Mouse (Mus musculus): Measurements from ENCODE around the gene Gckr.
A peak's percentile ranks its signal among the peaks of the same experiment; 100 is the strongest.

The Gckr gene

DNA sequence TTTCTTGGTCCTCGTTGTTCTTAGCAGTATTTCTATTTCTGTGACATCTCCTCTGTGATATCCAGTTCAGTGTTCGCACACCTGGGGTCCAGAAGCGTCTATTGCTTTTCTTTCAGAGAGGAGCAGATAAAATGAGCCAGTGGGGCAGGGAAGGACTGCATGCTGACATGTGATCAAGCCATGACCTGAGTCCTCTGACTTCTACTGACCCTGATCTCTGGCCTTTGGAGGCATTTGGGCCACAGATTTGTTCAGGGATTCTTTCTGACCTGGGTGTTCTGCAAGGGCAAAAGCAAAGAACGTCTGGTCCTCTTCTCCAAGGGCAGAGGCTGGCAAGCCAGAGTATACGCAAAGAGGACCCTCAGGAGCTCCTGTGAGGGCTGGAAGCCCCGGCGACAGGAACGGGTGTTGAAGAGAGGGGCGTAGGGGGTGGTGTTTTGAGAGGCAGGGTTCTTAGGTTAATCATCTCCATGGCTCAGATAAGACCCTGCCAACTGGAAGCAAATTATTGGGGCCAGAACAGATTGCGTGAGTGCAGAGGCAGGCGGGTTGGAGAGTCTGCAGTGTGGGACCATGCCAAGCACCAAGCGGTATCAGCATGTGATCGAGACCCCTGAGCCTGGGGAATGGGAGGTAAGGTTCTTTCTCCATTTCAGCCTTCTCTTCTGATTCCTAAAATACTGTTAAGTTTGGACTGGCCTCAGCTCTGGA is at the start of gene Gckr:
Gene Gckr (plus strand): TSS at position 397 of the 711 bp plus-strand sequence.
- DNase-seq (ENCODE audit: low spot score in 2 of 2) = no peak

DNA sequence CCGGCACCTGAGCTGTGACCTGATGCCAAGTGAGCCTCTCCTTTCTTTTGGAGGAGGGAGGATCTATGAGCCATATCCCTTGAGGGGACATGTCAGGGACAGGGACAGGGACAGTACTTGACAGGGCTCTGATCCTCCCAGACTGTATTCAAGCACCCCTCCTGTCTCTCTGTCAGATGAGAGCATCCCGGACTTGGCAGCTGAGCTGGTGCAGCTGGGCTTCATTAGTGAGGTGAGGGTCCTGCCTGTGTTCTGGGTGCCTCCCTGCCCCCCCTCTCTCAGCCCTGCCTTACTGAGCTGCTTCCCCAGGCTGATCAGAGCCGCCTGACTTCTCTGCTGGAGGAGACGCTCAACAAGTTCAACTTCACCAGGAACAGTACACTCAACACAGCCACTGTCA is 46.5 kb upstream of the Gckr start:
- DNase-seq (ENCODE audit: low spot score in 2 of 2) = no peak

DNA sequence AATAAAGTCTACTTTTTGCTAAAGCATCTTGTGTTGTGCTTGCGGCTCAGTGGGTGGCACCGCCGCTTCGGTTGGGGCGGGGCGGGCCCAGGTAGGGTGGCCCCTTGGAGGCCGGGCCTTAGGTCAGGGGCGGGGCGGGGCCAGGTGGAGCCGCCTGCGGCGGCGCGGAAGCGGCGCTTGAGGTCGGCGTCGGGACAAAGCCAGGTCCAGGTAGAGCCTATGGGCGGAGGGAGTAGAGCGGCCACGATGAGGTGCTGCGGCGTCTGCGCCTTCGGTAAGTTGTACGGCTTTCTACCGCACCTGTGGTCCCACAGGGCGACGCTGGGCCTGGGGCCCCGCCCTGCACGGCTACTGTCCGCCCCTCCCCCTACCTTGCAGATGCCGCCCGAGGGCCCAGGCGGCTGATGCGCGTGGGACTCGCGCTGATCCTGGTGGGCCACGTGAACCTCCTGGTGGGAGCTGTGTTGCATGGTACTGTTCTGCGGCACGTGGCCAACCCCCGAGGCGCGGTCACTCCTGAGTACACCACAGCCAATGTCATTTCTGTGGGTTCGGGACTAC is 45.6 kb upstream of the Gckr start, which contains the start of gene Krtcap3:
Gene Krtcap3 (plus strand): TSS at position 151 of the 561 bp plus-strand sequence.
- peak; percentile 68 to 72 for DNase-seq (ENCODE audit: low spot score in 2 of 2)

DNA sequence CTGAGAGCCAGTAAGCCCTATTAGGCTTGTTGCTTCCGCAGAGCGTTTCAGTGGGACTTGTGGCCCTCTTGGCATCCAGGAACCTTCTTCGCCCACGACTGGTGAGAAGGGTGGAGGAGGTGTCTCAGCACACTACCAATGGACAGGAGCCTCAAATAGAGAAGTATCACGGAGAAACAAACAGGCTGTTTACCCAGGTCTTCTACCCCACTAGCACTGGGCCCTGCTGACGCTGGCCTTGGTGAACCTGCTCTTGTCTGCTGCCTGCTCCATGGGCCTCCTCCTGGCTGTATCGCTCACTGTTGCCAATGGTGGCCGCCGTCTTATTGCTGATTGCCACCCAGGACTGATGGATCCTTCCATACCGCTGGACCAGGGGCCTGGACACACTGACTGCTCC is 45.1 kb upstream of the Gckr start:
- DNase-seq (ENCODE audit: low spot score in 2 of 2) = no peak

DNA sequence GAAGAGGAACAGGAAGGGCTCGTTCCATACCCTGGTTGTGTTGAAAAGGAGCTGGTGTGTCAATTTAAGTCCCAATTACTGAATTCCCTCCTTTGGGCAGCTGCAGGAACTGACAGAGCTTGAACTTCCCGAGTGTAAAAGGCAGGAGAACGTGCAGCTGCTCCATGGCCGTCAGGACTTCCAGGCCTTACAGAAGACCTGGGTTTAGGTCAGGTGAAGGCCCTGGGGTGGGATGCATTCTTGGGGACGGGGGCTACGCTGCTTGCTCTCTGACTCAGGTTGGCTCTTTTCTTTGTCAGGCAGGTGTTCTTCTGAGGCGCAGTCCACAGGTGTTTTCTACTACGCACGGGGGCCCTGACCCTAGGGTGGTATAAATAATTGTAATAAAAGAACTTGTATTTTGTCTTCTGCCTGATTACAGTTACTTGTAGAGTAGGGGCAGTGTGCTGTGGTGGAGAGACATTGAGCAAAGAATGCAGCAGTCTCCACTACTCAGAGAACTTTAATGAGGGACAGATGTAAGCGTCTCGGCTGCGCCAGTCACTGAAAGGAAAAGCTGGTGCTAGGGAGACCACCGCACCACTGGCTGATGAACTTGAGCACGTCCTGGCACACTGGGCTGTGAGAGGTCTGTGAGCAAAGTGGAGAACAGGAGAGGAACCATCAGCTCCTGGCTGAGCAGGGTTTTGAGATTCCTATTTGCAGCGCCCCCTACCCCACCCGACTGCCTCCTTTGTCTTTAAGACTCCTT is 44.3 kb upstream of the Gckr start:
- no peak for DNase-seq (ENCODE audit: low spot score in 2 of 2)

DNA sequence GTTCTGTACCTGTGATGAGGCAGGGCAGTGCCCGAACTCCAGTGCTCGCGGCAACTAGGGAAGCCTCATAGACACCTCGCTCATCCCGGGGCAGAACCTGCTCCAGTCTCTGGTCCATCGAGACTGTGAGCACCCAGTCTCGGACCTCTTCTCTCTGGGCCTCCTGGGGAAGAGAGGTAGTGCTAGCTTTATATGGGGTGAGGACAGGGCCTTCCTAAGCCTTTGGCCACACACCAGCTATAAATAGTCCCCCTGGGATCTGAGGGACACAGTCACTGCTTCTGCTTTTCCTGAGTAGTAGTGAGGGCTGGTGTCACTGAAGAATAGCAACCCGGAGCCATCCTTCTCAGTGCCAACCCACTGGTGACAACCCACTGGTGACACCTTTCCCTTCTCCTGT is 43.4 kb upstream of the Gckr start:
- DNase-seq (ENCODE audit: low spot score in 2 of 2) = no peak

DNA sequence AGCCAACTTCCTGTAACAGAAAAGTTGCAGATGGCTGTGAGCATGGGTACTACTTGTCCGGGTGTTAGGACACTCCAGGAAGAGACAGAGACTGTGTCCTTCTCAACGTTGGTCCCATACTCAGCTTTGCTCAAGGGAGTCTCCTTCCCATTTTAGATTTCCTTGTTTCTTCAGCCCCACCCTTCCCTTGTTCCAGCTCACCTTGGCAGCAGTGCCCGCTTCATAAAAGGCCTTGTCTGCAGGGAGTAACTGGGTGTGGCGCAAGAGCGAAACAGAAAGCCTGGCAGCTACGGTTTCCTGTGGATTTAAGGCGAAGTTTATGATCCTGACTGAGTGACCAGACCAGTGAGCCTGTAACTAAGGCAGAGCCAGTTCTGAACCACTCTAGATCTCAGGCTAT is 42.8 kb upstream of the Gckr start:
- peak; percentile 48 to 76 for DNase-seq (ENCODE audit: low spot score in 2 of 2)

DNA sequence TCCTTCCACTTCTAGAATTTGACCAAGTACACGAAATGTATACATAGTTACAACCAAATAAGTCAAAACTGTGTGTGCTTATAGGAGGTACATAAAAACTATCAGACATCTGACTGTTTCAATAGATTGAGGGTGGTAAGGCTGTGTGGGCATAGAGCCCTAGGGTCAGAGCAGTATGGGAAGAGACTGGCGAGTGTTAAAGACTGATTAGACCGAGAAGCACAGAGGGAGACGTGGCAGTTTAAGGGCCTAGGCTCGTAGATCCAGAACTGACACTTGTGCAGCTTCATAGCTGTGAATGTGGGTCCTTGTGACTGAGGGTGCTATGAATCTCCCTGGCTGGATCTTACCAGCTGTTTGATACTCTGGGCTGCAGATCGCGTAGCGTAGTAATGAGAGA is 42.3 kb upstream of the Gckr start:
- DNase-seq (ENCODE audit: low spot score in 2 of 2) = no peak

DNA sequence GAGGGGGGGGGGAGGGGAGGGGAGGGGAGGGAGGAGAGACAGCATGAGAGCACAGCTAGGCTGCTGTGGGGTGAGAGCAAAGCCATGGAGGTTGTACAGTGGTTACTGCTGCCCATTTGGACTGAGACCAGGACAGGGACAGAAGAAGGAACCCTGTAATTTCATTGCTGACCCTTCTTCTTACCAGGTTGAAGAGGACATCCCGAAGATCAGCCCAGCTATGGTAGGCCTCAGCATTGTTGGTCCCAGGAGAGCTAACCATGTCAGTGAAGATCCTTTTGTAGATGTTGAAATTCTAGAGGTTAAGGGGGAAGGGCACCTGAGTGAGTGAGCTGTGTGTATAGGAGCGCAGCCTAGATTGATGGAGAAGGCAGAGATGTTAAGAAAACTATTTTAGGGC is 41.9 kb upstream of the Gckr start:
- DNase-seq (ENCODE audit: low spot score in 2 of 2) = no peak

DNA sequence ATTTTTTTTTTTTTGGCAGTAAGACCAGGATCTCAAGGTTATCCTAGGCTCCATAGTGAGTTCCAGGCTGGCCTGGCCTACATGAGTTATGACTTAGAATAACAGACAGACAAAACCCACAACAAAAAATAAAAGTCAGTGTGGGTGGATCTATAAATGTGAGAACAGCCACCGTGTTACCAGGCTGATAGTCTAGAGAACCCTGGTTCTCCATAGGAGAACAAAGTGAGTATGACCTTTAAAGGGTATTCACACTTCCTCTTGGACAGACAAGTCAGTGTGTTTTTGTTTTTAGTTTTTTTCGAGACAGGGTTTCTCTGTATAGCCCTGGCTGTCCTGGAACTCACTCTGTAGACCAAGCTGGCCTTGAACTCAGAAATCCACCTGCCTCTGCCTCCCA is 41.3 kb upstream of the Gckr start:
- DNase-seq (ENCODE audit: low spot score in 2 of 2) = no peak

DNA sequence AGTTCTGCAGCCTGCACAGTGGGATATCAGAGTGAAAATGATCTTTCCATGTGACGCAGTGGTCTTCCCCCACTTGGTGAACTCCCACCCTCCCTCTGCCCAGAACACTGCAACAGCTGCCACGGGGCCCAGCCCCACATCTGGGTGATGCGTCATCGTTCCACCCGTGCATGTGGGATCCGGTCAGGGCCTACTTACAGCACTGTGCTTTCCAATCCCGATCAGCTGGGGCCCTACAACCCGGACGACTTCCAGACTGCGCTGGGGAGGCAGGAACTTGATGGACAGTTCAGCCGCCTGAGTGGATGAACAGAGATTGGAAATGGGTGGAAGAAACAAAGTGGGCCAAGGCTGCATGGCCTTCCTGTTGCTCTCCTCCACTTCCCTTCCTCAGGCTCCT is 39.6 kb upstream of the Gckr start:
- DNase-seq (ENCODE audit: low spot score in 2 of 2) = no peak

DNA sequence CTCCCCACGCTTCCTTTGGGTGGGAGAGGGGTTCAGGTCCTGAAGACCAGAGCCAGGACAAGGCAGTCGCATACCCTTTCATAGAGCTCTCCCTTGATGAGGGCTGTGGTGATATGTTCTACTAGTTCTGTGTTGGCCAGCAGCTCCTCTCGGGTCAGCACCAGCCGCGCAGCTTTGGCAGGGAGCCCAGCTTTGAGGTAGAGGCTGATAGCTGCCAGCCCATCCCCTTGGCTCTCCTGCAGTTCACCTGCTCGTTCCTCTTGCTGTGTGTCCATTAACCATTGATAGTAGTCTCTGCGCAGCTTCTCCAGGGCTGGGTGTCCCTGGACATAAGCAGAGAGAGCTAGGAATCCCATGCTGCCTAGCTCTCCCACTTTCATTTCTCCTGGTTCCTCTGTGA is 31.1 kb upstream of the Gckr start:
- no peak for DNase-seq (ENCODE audit: low spot score in 2 of 2)

DNA sequence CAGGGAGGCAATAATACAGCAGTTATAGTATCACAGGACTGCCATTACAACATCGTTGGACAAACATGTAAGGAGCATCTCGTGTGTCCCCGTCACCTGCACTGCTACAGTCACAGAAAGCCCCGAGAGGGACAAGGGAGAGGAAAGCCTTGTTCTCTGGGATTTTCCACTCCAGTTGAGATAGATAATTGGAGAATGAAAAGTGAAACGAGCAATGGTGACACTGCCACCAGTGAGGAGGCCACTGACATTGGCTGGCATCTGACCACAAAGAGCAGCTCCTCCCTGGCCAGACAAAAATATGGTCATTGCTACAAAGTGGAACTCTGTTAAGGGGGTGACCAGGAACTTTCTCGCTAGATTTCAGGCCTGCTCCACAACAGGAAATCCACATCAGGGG is 29.6 kb upstream of the Gckr start:
- DNase-seq (ENCODE audit: low spot score in 2 of 2) = no peak

DNA sequence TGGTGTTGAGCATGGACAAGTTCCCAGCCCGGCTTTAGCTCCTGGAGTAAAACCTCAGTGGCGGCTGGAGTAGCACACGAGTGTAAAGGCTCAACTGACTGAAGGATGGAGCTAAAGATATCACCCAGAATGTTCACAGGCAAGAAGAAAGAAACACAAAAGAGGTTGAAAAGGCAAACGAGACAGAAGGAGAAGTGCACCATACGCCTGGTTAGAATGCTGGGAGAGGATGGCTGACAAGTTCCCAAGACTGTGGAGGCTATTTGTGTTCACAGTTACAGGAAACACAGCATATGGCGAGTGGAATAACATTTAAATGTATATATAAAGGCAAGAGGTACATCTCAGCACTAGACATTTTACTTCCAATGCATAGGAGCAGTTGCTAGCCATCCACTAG is 24.2 kb upstream of the Gckr start:
- DNase-seq (ENCODE audit: low spot score in 2 of 2) = no peak

DNA sequence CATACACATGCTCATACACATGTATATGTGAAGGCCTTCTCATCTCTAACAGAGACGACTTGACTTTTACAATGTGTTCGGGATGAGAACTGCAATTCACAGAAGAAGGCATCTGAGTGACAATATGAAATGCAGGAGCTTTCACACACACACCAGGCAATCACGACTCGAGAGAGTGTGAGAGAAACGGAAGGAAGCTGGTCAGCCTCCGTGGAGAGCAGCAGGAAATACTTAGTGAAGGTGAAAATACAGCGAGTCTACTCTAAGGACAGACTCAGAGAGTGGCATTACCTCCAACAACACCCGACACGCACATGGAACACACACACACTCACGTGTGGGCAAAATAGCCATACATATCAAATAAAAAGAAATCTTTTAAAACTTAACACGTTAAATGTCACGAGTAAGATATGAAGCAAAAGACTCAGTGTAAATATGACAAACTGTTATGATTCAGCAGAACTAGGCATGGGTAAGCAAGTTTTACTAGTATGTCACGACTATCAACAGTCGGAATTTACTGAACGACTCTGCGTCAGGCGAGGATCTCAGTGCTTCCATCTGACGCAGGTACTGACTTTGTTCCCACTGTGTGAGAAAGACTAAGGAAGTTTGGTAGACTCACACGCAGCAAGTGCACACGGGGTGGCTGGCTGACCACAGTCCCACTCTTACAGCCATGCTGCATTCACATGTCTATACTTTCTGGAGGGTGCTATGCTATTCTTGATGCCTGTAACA is 17.8 kb upstream of the Gckr start:
- DNase-seq (ENCODE audit: low spot score in 2 of 2) = no peak

DNA sequence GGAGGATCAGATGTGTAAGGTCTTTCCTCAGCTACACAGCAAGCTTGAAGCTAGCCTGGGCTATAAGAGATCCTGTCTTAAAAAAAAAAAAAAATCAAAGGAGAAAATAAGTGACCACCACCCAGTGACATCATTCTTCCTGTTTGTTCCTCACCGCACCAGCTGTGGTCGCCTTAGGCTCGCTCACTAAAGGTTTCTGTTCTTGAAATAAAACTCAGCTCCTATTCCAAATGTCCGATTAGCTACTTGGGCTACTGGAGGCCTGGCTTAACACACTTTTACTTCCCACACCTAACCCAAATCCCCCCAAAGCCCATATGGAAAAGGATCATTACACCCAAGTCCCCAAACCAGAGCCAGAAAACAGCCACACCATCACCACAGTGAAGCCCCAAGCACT is 9.0 kb upstream of the Gckr start:
- DNase-seq (ENCODE audit: low spot score in 2 of 2) = no peak

DNA sequence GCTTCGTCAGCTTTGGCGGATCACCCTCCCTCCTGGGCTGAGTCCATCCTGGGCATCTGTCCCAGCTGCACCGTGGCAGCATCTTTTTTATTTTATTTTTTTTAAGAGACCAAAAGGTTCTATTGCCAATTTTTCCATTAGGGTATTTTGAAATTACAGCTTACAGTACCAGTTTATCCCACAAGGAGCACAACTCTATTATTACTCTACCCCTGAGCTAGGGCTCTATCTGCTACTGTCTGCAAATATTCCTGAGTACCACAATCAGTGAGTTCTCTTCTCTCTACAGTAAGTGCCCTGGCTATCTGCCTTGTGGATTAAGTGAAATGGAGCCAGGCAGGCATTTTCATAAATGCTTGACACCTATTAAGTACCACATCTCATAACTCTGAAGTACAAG is 8.6 kb upstream of the Gckr start:
- no peak for DNase-seq (ENCODE audit: low spot score in 2 of 2)

DNA sequence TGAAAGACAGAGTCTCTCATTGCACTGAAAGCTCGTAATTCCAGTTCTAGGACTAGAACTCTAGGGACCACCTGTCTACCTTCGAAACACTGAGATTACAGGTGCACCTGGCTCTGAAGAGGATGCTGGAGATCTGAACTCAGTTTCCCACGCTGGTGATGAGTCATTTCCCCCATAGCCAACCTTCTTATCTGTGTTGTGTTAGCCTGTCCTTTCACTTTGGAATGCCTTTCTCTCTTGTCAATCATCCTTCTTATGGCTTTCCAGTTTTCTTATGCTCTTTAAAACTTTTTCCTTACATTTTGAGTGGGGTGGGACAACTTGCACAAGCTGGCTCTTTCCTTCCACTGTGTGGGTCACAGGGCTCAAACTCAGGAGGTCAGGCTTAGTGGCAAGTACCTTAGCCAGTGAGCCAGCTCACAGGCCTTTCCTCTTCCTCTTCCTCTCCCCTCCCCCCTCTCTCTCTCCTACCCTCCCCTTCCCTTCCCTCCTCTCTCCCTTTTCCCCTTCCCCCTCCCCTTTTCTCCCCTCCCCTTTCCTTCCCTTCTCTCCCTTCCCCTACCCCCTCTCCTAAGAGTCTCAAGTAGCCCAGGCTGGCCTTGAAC is 7.5 kb upstream of the Gckr start:
- no peak for DNase-seq (ENCODE audit: low spot score in 2 of 2)

DNA sequence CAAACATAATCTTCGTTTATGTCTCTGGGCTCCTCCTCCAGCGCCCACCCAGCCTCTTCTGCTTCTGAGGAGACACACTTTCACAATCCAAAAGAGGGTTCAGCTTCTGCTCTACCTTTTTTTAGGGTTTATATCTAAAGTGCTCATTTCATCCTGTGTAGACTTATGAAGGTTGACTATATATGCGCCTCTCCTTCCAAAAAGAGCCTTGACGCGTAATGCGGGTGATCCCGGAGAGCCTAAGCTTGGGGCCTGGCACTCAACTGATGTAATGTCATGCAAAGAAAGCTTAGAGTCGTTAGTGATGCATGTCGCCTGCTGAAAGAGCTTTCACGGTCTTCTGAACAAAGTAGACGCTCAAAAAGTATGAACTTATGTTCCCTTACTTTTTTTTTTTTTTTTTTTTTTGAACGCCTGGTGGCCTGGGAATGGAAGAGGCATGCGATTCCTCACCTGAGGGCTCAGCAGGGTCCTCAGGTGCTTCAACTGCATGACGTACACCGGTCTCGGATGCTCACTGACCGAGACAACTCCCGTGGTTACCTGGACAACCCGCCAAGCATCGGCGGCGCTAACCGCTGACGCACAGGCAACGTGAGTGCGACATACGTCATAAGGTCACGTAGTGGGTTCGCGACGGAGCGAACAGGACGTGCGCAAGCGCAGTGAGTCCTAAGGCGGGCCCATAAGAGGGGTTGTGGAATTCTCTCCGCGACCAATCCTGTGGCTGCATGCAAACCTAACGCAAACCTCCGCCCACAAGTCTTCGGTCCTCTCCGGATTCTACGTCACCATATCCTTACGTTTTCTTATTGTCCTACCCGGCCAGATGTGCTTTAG is 6.5 kb upstream of the Gckr start, which contains the start of gene Ift172:
Gene Ift172 (minus strand): TSS at position 596 of the 840 bp plus-strand sequence.
- peak; percentile 90 to 96 for DNase-seq (ENCODE audit: low spot score in 2 of 2)

DNA sequence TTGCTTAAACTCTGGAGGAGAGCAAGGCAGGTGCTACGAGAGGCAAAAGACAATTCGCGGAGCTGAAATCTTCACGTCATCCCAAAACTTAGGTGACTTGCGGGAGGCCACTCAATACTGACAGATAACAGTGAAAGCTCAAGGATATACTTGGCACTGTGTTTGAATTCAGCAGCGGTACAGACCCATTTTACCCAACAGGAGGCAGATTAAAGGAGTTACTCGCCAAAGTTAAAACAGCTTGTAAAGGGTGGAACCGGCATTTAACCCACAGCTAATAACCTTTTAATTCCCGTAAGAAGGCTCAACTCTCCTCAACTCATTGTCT is 5.9 kb upstream of the Gckr start:
- no peak for DNase-seq (ENCODE audit: low spot score in 2 of 2)

DNA sequence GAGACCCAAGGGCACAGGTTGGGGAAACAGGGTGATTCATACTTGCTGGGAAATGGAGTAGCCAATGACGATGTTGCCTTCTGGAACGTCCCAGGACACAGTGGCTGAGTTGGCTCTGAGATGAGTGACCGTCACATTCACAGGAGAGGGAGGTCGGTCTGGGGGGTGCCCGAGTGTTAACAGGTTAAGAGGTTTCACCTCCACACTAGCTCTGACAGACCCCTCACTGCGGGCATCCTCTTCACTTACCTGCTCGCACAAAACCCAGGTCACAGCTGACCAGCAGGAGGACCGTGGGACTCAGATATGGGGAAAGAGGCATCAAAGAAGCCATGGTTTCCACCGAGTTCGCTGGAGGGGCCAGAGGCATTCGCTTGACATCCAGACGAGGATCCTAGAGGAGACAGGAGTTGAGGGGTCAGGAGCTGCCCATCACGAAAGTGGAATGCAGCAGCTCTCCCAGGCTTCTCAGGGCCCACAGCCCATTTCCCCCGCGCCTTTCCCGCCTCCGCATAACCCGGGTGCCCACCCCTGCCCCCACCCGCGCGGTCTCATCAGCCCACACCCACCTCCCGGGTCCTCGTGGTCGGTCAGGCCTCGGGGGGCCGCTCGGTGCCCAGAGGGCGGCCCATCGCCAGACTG is 2.2 kb upstream of the Gckr start:
- no peak for DNase-seq (ENCODE audit: low spot score in 2 of 2)
